Mouse (Mus musculus) heart, adult 11 months (tissue): ENCODE measurements around the gene Gm28510.
"Not testable (repeated sequence)": the region's sequence is repeated elsewhere in the genome, so short reads cannot be mapped to it uniquely, and the experiment has no call there.

ENCODE experiments used
- DNase-seq: peaks from one replicate; pipeline ENCODE4 v3.0.0; 2022

Gm28510 gene

DNA sequence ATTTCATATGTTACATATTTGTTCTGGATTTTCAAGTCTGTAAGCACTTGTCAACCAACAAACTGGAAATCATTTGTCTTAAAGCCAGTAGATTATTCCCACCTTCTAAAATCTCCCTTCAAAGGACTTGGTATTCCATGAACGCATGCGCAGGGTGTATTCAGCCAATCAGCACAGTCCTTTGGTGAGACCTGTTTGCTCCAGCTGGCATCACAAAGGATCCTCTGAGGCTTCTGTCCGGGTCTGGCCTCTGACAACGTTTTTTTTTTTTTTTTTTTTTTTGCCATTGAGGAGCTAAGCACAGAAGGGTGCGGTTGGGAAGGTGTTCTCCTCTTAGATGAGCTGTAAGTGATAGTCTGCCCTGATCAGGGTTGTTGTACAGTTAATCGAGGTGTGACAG, at the start of gene Gm28510:
TSS of gene Gm28510 (plus strand) at position 301 of the 400 bp plus-strand sequence.
- DNase-seq, result not testable (repeated sequence)
